Mouse (Mus musculus) forebrain, embryonic 15.5 days (tissue): ENCODE measurements around the gene Kif26b. TPM values are rescaled to one million over a fixed set of nuclear protein-coding genes. Genes with fewer than 3 reads are reported as not detected.

Source experiments
- ATAC-seq: fragments of 200-750 bp; cut with Nextera tagmentation; replicated peaks from 2 replicates; pipeline ENCODE4 v1.8.0; 2017; ENCODE audit warnings: mild to moderate bottlenecking, moderate TSS enrichment, moderate library complexity
- H3K27ac ChIP-seq: fragments of 300-500 bp; sonication (generic); replicated peaks from 2 replicates; pipeline ENCODE4 v1.5.1; 2015; ENCODE audit warnings: mild to moderate bottlenecking, inconsistent platforms
- H3K27me3 ChIP-seq: fragments of 300-500 bp; sonication (generic); 2 replicates; pipeline ENCODE4 v1.6.1; 2015; ENCODE audit warnings: inconsistent platforms
- H3K36me3 ChIP-seq: fragments of 300-500 bp; sonication (generic); 2 replicates; pipeline ENCODE4 v1.6.1; 2015; ENCODE audit warnings: mild to moderate bottlenecking, inconsistent platforms
- H3K4me1 ChIP-seq: fragments of 300-500 bp; sonication (generic); 2 replicates; pipeline ENCODE4 v1.6.1; 2015; ENCODE audit warnings: inconsistent platforms
- H3K4me2 ChIP-seq: fragments of 300-500 bp; sonication (generic); replicated peaks from 2 replicates; pipeline ENCODE4 v1.6.1; 2015; ENCODE audit warnings: mild to moderate bottlenecking, inconsistent platforms
- H3K4me3 ChIP-seq: fragments of 300-500 bp; sonication (generic); 2 replicates; pipeline ENCODE4 v1.5.1; 2015; ENCODE audit warnings: mild to moderate bottlenecking, inconsistent platforms
- H3K9ac ChIP-seq: fragments of 300-500 bp; sonication (generic); replicated peaks from 2 replicates; pipeline ENCODE4 v1.6.1; 2015; ENCODE audit warnings: mild to moderate bottlenecking, inconsistent platforms
- H3K9me3 ChIP-seq: fragments of 300-500 bp; sonication (generic); 2 replicates; pipeline ENCODE4 v1.6.1; 2016; ENCODE audit warnings: inconsistent platforms
- WGBS: fragments of 180-500 bp; shearing (Covaris S2); methylation state at CpG from one replicate; pipeline ENCODE4 v1.1.7; 2015; ENCODE audit warnings: mixed read lengths; 5-methylcytosine and 5-hydroxymethylcytosine counted together
- polyA plus RNA-seq: library from polyadenylated mRNA; unstranded; fragments of >200 nt; fragmentation: Nextera tagmentation; extraction: Ambion mirVana; gene quantifications from 2 replicates; pipeline ENCODE4 v1.2.1, GENCODE M21; 2015

The Kif26b gene
- polyA plus RNA-seq, 1 experiment from 2014 or later: 4.3 TPM

GRCm38 (mm10) chr1:178850569-178850968, 321.6 kb downstream of the Kif26b start:
- Histone ChIP-seq H3K27ac (no peak overlapping the region), H3K27me3 (no peaks in the 10 kb centered on the region), H3K4me2 (no peak overlapping the region), H3K9ac (no peak overlapping the region), H3K36me3 (no peaks in the 10 kb centered on the region), H3K9me3 (no peaks in the 10 kb centered on the region), H3K4me1 (peaks cover 20% of the 10 kb centered on the region), H3K4me3 (no peak overlapping the region)
- ATAC-seq: no peak
- 24% methylated on average over 1 of the region's 1 CpGs for WGBS

DNA sequence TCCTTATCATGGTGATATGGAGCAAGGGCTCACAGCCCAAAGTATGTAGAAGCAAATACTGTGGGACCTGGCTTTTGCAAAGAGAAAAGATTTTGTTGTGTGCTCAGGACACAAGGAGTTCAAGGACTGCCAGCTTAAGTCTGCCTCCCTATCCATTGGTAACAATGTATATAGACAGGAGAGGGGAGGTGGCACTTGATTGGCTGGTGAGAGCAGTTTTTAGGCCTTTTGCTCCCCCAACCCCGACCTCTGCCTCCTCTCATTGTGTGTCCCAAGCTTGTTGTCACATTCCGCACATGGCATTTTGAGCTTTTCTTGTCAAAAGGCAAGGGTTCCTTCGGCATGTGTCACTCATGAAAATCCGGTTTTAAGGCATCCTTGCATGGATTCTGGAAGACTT, 326.0 kb downstream of the Kif26b start:
- no peaks in the 10 kb centered on the region for H3K36me3 ChIP-seq
- H3K9ac ChIP-seq: no peak overlapping the region
- ATAC-seq: no peak
- H3K27me3 ChIP-seq: no peaks in the 10 kb centered on the region
- 85% methylated on average over 4 of the region's 4 CpGs for WGBS
- H3K4me3 ChIP-seq: no peak overlapping the region
- no peak overlapping the region for H3K4me2 ChIP-seq
- peaks cover 12% of the 10 kb centered on the region for H3K4me1 ChIP-seq
- no peaks in the 10 kb centered on the region for H3K9me3 ChIP-seq
- H3K27ac ChIP-seq: no peak overlapping the region

- Histone ChIP-seq H3K4me3 (no peak overlapping the region), H3K4me2 (no peak overlapping the region), H3K9me3 (no peaks in the 10 kb centered on the region), H3K27me3 (no peaks in the 10 kb centered on the region), H3K9ac (no peak overlapping the region), H3K36me3 (no peaks in the 10 kb centered on the region), H3K27ac (peak overlapping the region; percentile 58), H3K4me1 (peaks cover 19% of the 10 kb centered on the region)
- ATAC-seq: peak; percentile 91
- WGBS: 6% methylated on average over 6 of the region's 6 CpGs
Observed at GRCm38 (mm10) chr1:178855974-178856373, 327.0 kb downstream of the Kif26b start.

DNA sequence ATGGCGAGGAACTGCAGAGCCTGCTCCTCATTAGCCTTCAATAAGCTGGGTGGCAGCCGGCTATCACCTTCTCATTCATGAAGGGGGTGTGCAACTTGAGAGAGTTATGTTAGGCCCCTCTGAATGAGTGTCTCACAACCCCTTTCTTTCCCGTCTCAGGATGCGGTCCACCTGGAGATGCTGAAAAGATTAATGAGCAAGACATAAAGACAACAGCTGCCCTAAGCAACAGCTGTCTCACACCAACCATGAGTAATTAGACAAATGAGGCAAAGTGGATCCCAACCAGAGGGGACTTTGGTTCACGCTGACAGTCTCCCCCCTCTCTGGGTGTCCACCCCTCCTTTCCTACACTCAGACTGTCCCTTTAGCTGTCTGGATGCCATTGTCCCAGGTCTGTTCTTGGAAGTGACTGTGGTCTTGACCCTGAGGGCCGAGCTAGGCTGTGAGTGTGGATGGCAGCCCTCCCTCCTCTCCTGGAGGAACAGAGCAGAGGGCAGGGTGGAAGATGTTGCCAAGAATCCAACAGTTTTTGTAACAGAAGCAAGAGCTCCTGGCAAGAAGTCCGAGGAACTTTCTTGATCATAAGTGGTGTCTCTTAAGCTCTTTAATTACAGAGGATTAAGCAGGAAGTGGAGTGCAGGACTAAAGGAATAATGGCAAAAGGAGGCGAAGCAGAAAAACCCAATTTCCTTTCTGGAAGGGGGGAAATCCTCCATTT, 331.9 kb downstream of the Kif26b start:
- Histone ChIP-seq H3K4me3 (no peak overlapping the region), H3K9me3 (no peaks in the 10 kb centered on the region), H3K9ac (no peak overlapping the region), H3K27ac (0 out of 2 replicates have a peak overlapping the region, but pooled peaks have one; percentile 22), H3K4me2 (no peak overlapping the region), H3K36me3 (no peaks in the 10 kb centered on the region), H3K27me3 (no peaks in the 10 kb centered on the region), H3K4me1 (peaks cover 21% of the 10 kb centered on the region)
- peak; percentile 56 for ATAC-seq
- WGBS: 18% methylated on average over 8 of the region's 8 CpGs

DNA sequence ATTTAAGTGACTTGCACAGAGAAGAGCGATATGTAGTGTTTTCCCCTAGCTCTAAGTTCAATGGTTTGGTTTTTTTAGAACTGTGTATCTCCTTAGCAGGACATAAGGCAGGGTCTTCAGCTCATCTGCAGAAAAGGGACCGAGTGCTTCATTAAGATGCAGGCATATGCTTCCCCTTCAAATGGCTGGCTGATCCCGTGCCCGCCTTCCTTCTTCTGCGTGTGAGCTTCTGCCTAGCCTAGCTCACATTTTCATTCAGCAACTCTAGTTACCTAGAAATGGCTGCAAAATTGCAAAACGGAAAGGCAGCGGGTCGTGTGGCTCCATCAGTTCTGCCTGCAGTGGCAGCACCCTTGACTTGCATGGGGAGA, 332.5 kb downstream of the Kif26b start:
- no peaks in the 10 kb centered on the region for H3K27me3 ChIP-seq
- peak overlapping the region; percentile 22; the same call in 1 of the 2 replicates for H3K27ac ChIP-seq
- peak; percentile 47; the same call in 1 of the 2 replicates for ATAC-seq
- no peak overlapping the region for H3K4me3 ChIP-seq
- no peaks in the 10 kb centered on the region for H3K36me3 ChIP-seq
- WGBS: 29% methylated on average over 8 of the region's 8 CpGs
- no peak overlapping the region for H3K4me2 ChIP-seq
- H3K9me3 ChIP-seq: no peaks in the 10 kb centered on the region
- H3K9ac ChIP-seq: no peak overlapping the region
- peaks cover 16% of the 10 kb centered on the region for H3K4me1 ChIP-seq

DNA sequence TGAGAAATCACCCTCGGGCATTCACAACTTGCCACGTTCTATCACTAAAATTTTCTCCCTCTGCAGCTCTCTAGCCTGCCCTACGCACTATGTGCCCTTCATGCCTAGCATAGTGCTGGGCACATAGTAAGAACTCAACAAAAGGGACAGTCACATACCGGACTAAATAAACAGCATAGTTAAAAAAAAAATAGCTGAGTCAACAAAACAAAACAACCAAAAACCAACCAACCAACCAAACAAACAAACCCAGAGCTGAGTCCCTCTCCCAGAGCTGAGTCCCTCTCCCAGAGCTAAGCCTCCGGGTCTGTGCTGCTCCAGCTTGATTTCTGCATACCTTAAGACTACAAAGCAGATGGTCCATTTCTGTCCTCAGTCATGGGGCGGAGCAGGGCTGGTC, 334.8 kb downstream of the Kif26b start:
- H3K27ac ChIP-seq: no peak overlapping the region
- H3K9ac ChIP-seq: no peak overlapping the region
- no peaks in the 10 kb centered on the region for H3K36me3 ChIP-seq
- H3K4me2 ChIP-seq: no peak overlapping the region
- no peaks in the 10 kb centered on the region for H3K27me3 ChIP-seq
- H3K4me3 ChIP-seq: no peak overlapping the region
- peaks cover 15% of the 10 kb centered on the region for H3K4me1 ChIP-seq
- WGBS: 78% methylated on average over 6 of the region's 6 CpGs
- H3K9me3 ChIP-seq: no peaks in the 10 kb centered on the region
- ATAC-seq: no peak

- Histone ChIP-seq H3K4me1 (peaks cover 15% of the 10 kb centered on the region), H3K4me3 (no peak overlapping the region), H3K27ac (no peak overlapping the region), H3K4me2 (no peak overlapping the region), H3K9me3 (no peaks in the 10 kb centered on the region), H3K27me3 (no peaks in the 10 kb centered on the region), H3K9ac (no peak overlapping the region), H3K36me3 (no peaks in the 10 kb centered on the region)
- 65% methylated on average over 4 of the region's 4 CpGs for WGBS
- no peak for ATAC-seq
Observed at GRCm38 (mm10) chr1:178864297-178864696, 335.4 kb downstream of the Kif26b start.

GRCm38 (mm10) chr1:178866757-178867156, 337.8 kb downstream of the Kif26b start:
- Histone ChIP-seq H3K36me3 (no peaks in the 10 kb centered on the region), H3K4me1 (peaks cover under 1% of the 10 kb centered on the region; the same call in 1 of the 2 replicates), H3K27me3 (no peaks in the 10 kb centered on the region), H3K4me2 (no peak overlapping the region), H3K27ac (no peak overlapping the region), H3K9ac (no peak overlapping the region), H3K4me3 (no peak overlapping the region), H3K9me3 (no peaks in the 10 kb centered on the region)
- ATAC-seq: no peak
- WGBS: 96% methylated on average over 4 of the region's 4 CpGs

DNA sequence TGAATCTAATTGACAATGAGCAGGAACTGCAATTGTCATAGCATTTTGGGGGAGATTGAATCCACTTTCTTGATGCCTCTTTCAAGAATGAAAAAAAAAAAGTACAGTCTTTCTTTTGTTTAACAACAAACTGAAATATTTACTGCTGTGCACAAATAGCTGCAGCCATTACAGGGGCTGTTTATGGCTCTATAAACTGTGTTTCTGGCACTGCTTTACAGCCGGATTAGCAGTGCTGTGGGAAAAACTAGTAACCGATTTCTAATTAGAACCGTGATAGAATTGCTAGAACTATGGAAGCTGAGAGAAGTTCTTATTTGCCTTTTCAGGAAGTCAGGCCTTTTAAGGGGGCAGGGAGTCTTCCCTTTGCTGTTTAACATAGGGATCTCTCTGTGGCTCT, 342.1 kb downstream of the Kif26b start:
- H3K27ac ChIP-seq: no peak overlapping the region
- H3K4me2 ChIP-seq: no peak overlapping the region
- no peak overlapping the region for H3K9ac ChIP-seq
- no peak overlapping the region for H3K4me3 ChIP-seq
- no peaks in the 10 kb centered on the region for H3K9me3 ChIP-seq
- H3K27me3 ChIP-seq: no peaks in the 10 kb centered on the region
- ATAC-seq: no peak
- no peaks in the 10 kb centered on the region for H3K36me3 ChIP-seq
- H3K4me1 ChIP-seq: no peaks in the 10 kb centered on the region
- WGBS: 63% methylated on average over 3 of the region's 3 CpGs

DNA sequence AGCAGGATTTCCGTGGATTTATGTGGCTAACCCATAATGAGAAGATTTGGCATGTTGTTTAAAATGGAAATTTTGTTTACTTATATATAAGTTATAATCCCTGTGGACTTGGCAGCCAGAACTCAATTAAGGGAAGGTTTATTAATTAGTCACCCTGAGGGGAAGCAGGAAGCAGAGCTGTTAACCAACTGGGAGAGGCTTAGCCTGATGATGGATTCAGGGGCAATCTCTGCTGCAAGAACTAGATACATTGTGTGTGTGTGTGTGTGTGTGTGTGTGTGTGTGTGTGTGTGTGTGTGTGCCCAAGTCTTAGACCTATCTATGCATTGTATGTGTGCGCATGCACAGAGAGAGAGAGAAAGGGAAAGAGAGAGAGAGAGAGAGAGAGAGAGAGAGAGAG, 348.0 kb downstream of the Kif26b start:
- Histone ChIP-seq H3K4me3 (no peak overlapping the region), H3K36me3 (no peaks in the 10 kb centered on the region), H3K4me2 (no peak overlapping the region), H3K9me3 (no peaks in the 10 kb centered on the region), H3K4me1 (no peaks in the 10 kb centered on the region), H3K27me3 (no peaks in the 10 kb centered on the region), H3K27ac (no peak overlapping the region), H3K9ac (no peak overlapping the region)
- no peak; the same call in 1 of the 2 replicates for ATAC-seq
- 36% methylated on average over 2 of the region's 2 CpGs for WGBS

GRCm38 (mm10) chr1:178878676-178879075, 349.8 kb downstream of the Kif26b start:
- no peak overlapping the region for H3K4me2 ChIP-seq
- H3K27ac ChIP-seq: no peak overlapping the region
- no peak overlapping the region for H3K9ac ChIP-seq
- 67% methylated on average over 1 of the region's 1 CpGs for WGBS
- no peak overlapping the region for H3K4me3 ChIP-seq
- H3K36me3 ChIP-seq: no peaks in the 10 kb centered on the region
- no peaks in the 10 kb centered on the region for H3K27me3 ChIP-seq
- H3K4me1 ChIP-seq: no peaks in the 10 kb centered on the region
- no peak for ATAC-seq
- H3K9me3 ChIP-seq: no peaks in the 10 kb centered on the region

DNA sequence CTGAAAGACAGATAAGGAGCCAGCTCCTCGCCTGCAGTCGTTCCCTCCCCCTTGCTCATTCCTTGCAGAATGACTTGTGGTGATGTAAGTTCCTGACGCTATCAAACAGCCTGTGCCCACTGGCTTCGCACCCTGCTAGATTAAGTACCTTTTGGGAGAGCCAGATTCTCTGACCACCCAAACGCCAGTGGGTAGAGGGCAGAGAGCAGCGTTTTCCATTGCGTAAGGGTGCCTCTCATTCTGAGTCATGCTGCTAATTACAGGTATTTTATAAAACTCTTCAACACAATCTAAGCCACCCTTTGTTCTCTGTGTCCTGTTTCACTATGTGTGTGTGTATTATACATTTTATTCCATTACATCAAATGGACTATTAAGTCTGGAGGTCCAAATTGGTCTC, 352.0 kb downstream of the Kif26b start:
- 85% methylated on average over 7 of the region's 7 CpGs for WGBS
- H3K27ac ChIP-seq: no peak overlapping the region
- no peak overlapping the region for H3K9ac ChIP-seq
- H3K36me3 ChIP-seq: no peaks in the 10 kb centered on the region
- no peaks in the 10 kb centered on the region for H3K27me3 ChIP-seq
- no peak overlapping the region for H3K4me2 ChIP-seq
- no peak for ATAC-seq
- H3K9me3 ChIP-seq: no peaks in the 10 kb centered on the region
- H3K4me1 ChIP-seq: no peaks in the 10 kb centered on the region
- H3K4me3 ChIP-seq: no peak overlapping the region

DNA sequence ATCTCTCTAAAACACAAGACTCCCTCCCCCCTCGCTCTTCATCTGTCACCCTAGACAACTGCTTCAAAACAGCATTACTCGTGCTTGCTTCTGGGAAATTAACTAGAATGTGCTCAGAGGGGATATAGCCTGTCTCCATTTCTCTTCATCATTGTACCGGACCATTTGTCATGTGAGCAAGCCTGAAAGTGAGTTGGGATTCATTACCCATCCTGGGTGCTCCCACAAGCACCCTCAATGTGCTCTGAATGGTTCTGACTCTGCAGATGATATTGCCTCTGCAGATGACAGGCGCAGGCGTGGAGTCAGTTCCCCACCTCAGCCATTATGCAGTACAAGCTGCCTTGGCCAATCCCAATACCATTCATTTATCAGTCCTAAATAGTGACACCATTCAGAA, 357.7 kb downstream of the Kif26b start:
- Histone ChIP-seq H3K27ac (no peak overlapping the region), H3K27me3 (no peaks in the 10 kb centered on the region), H3K9me3 (no peaks in the 10 kb centered on the region), H3K4me3 (no peak overlapping the region), H3K36me3 (no peaks in the 10 kb centered on the region), H3K9ac (no peak overlapping the region), H3K4me2 (no peak overlapping the region), H3K4me1 (peaks cover 13% of the 10 kb centered on the region)
- peak; percentile 64; the same call in 1 of the 2 replicates for ATAC-seq
- WGBS: 68% methylated on average over 5 of the region's 5 CpGs
